ENCODE assay signal across 12 mouse cellular contexts in genomic region chr11:116330211-116330518, GRCm38 (mm10). TPM values are rescaled to one million over a fixed set of nuclear protein-coding genes. Genes with fewer than 3 reads are reported as not detected.
A peak's percentile ranks its signal among the peaks of the same experiment; 100 is the strongest.
DNase-seq lines count a peak whose midpoint lies in the region; ATAC-seq lines count a peak whose summit lies in the region.
"Had no signal": no experiment of that assay in that cellular context is flagged by ENCODE, and none has a peak within 500 bp of the region (broad histone marks: within the 10 kb centered on the region; RNA-seq: fewer than 3 reads in every experiment).

No protein-coding gene starts in this region.

- no peak overlapping the region for H3K9ac ChIP-seq in hindbrain, embryonic 16.5 days (ENCODE audit: low read depth, low read length)
- no peak overlapping the region for H3K9ac ChIP-seq in stomach, embryonic 15.5 days
- H3K9ac ChIP-seq: liver, embryonic 14.5 days had no signal

- ATAC-seq in hindbrain, embryonic 16.5 days = no peak; the same call in 1 of the 2 replicates
- ATAC-seq in stomach, embryonic 15.5 days (ENCODE audit: insufficient read depth, low FRiP score, low read depth) = no peak

- H3K4me2 ChIP-seq in hindbrain, embryonic 16.5 days (ENCODE audit: low read length) = no peak overlapping the region
- no peak overlapping the region for H3K4me2 ChIP-seq in stomach, embryonic 15.5 days

- H3K36me3 ChIP-seq in heart, embryonic 10.5 days = no peaks in the 10 kb centered on the region
- H3K36me3 ChIP-seq in hindbrain, embryonic 16.5 days (ENCODE audit: control insufficient read depth, insufficient read depth, low read length) = no peaks in the 10 kb centered on the region
- no peaks in the 10 kb centered on the region for H3K36me3 ChIP-seq in stomach, embryonic 15.5 days

- intact Hi-C loops in heart, postnatal 36 days (cut with DNase I) = loop anchor here (5.0 kb wide), 1 partner anchor 207 kb away; no protein-coding TSS in a partner anchor

- 70% methylated on average over 7 of the region's 7 CpGs for WGBS in heart, embryonic 10.5 days
- WGBS in hindbrain, embryonic 16.5 days = 51% methylated on average over 7 of the region's 7 CpGs
- 66% methylated on average over 7 of the region's 7 CpGs for WGBS in stomach, embryonic 15.5 days

- H3K4me1 ChIP-seq in heart, embryonic 10.5 days = peaks cover 49% of the 10 kb centered on the region
- H3K4me1 ChIP-seq in hindbrain, embryonic 16.5 days (ENCODE audit: control insufficient read depth, insufficient read depth, low read depth, low read length) = peaks cover 37% of the 10 kb centered on the region
- H3K4me1 ChIP-seq in stomach, embryonic 15.5 days = peaks cover 47% of the 10 kb centered on the region

- DNase-seq in heart, embryonic 10.5 days (ENCODE audit: low spot score) = no peak
- no peak for DNase-seq in heart, postnatal 36 days
- DNase-seq in urinary bladder, adult 18-20 months (ENCODE audit: low spot score in 2 of 2) = peak; percentile 56 to 60
- DNase-seq in urinary bladder, adult 2 months (ENCODE audit: low spot score) = no peak
- no peak for DNase-seq in gastrocnemius, adult 8-10 months (ENCODE audit: low spot score in 2 of 2)
- no peak for DNase-seq in thymus, adult 18-20 months
- DNase-seq: cerebellum, adult 11 months had no signal

- 0 out of 2 replicates have a peak overlapping the region, but pooled peaks have one; percentile 38 for H3K27ac ChIP-seq in heart, embryonic 10.5 days
- H3K27ac ChIP-seq in hindbrain, embryonic 16.5 days (ENCODE audit: low read depth, low read length) = peak overlapping the region; percentile 81
- peak overlapping the region; percentile 0; the same call in 1 of the 2 replicates for H3K27ac ChIP-seq in stomach, embryonic 15.5 days
- H3K27ac ChIP-seq: liver, embryonic 14.5 days had no signal

- peaks cover 54% of the 10 kb centered on the region for H3K27me3 ChIP-seq in heart, embryonic 10.5 days (ENCODE audit: insufficient read depth, poor library complexity, severe bottlenecking)
- H3K27me3 ChIP-seq in hindbrain, embryonic 16.5 days (replicated peaks; ENCODE audit: control insufficient read depth, insufficient read depth, low read length) = peaks cover 14% of the 10 kb centered on the region
- peaks cover 22% of the 10 kb centered on the region for H3K27me3 ChIP-seq in stomach, embryonic 15.5 days (replicated peaks)

- no peaks in the 10 kb centered on the region for H3K9me3 ChIP-seq in heart, embryonic 10.5 days
- no peaks in the 10 kb centered on the region for H3K9me3 ChIP-seq in hindbrain, embryonic 16.5 days (ENCODE audit: control insufficient read depth, low read length)
- no peaks in the 10 kb centered on the region for H3K9me3 ChIP-seq in stomach, embryonic 15.5 days

- H3K4me3 ChIP-seq in heart, embryonic 10.5 days = no peak overlapping the region
- no peak overlapping the region for H3K4me3 ChIP-seq in hindbrain, embryonic 16.5 days (ENCODE audit: low read length)
- H3K4me3 ChIP-seq in stomach, embryonic 15.5 days (replicated peaks) = no peak overlapping the region

RNA-seq across cellular contexts. Expression of gene Foxj1, which starts 5.0 kb away (rescaled TPM):
- polyA plus RNA-seq in heart, embryonic 10.5 days (2016; fragmentation: Nextera tagmentation; extraction: Ambion mirVana) = 0.31 and 0.74 TPM in 2 replicates
- not detected for total RNA-seq in heart, postnatal 36 days (2021)
- polyA plus RNA-seq in urinary bladder, adult 2 months (2012; rRNA removed) = 0.24 and 0.34 TPM in 2 replicates
- 13.2 and 16.2 TPM in 2 replicates for polyA plus RNA-seq in hindbrain, embryonic 16.5 days (2015; fragmentation: Nextera tagmentation; extraction: Ambion mirVana)
- polyA plus RNA-seq in stomach, embryonic 15.5 days (2015; fragmentation: Nextera tagmentation; extraction: Ambion mirVana) = 0.97 and 1.1 TPM in 2 replicates
- total RNA-seq in gastrocnemius, adult 8-10 months (2022) = not detected

RNA-seq across cellular contexts. Expression of gene Exoc7, which starts 23.1 kb away (rescaled TPM):
- 48.7 and 56.4 TPM in 2 replicates for polyA plus RNA-seq in heart, embryonic 10.5 days (2016; fragmentation: Nextera tagmentation; extraction: Ambion mirVana)
- total RNA-seq in heart, postnatal 36 days (2021) = 10 to 100 TPM; 56.4 to 60.9 TPM
- 40.4 and 51.0 TPM in 2 replicates for polyA plus RNA-seq in urinary bladder, adult 2 months (2012; rRNA removed)
- 122 and 127 TPM in 2 replicates for polyA plus RNA-seq in hindbrain, embryonic 16.5 days (2015; fragmentation: Nextera tagmentation; extraction: Ambion mirVana)
- 52.3 and 52.9 TPM in 2 replicates for polyA plus RNA-seq in stomach, embryonic 15.5 days (2015; fragmentation: Nextera tagmentation; extraction: Ambion mirVana)
- total RNA-seq in gastrocnemius, adult 8-10 months (2022) = 10 to 100 TPM; 62.3 to 84.9 (median 73.3) TPM

RNA-seq across cellular contexts. Expression of gene Galr2, which starts 49.4 kb away (rescaled TPM):
- polyA plus RNA-seq in heart, embryonic 10.5 days (2016; fragmentation: Nextera tagmentation; extraction: Ambion mirVana) = 0.07 and 0.21 TPM in 2 replicates
- total RNA-seq in heart, postnatal 36 days (2021) = not detected
- 9.5 and 12.9 TPM in 2 replicates for polyA plus RNA-seq in urinary bladder, adult 2 months (2012; rRNA removed)
- 0.25 and 1.1 TPM in 2 replicates for polyA plus RNA-seq in hindbrain, embryonic 16.5 days (2015; fragmentation: Nextera tagmentation; extraction: Ambion mirVana)
- polyA plus RNA-seq in stomach, embryonic 15.5 days (2015; fragmentation: Nextera tagmentation; extraction: Ambion mirVana) = 0.15 and 0.35 TPM in 2 replicates
- under 1 TPM in 2 of 4 experiments, not detected in 2; 0.20 to 0.24 TPM for total RNA-seq in gastrocnemius, adult 8-10 months (2022)
- total RNA-seq: layer of hippocampus, adult 18-20 months had no signal
- polyA plus RNA-seq: heart, embryonic 14.5 days had no signal

RNA-seq across cellular contexts. Expression of gene Srp68, which starts 56.1 kb away (rescaled TPM):
- 90.7 and 101 TPM in 2 replicates for polyA plus RNA-seq in heart, embryonic 10.5 days (2016; fragmentation: Nextera tagmentation; extraction: Ambion mirVana)
- total RNA-seq in heart, postnatal 36 days (2021) = 10 to 100 TPM; 65.9 to 71.2 TPM
- 75.0 and 78.3 TPM in 2 replicates for polyA plus RNA-seq in urinary bladder, adult 2 months (2012; rRNA removed)
- 61.8 and 62.4 TPM in 2 replicates for polyA plus RNA-seq in hindbrain, embryonic 16.5 days (2015; fragmentation: Nextera tagmentation; extraction: Ambion mirVana)
- polyA plus RNA-seq in stomach, embryonic 15.5 days (2015; fragmentation: Nextera tagmentation; extraction: Ambion mirVana) = 89.5 and 101 TPM in 2 replicates
- 10 to 100 TPM; 86.7 to 99.9 (median 90.8) TPM for total RNA-seq in gastrocnemius, adult 8-10 months (2022)

Comparison
In these comparisons a context has a peak if more than half of its experiments do, and no peak if none do; other contexts are left out.
1. DNase-seq: peak in urinary bladder, adult 18-20 months (2 of 2); none in heart, embryonic 10.5 days (single experiment), heart, postnatal 36 days (0 of 2), urinary bladder, adult 2 months (single experiment), gastrocnemius, adult 8-10 months (0 of 2) and thymus, adult 18-20 months (0 of 2).
2. H3K27ac ChIP-seq: peak in every context shown above with its lines; median percentile 81 in hindbrain, embryonic 16.5 days; 38 in heart, embryonic 10.5 days; 0 in stomach, embryonic 15.5 days.